Mouse (Mus musculus) embryonic facial prominence, embryonic 13.5 days (tissue): ENCODE results near the gene Hint1. TPM values are rescaled to one million over a fixed set of nuclear protein-coding genes. Genes with fewer than 3 reads are reported as not detected.

Source experiments
- ATAC-seq: fragments of 200-750 bp; cut with Nextera tagmentation; 2 replicates; pipeline ENCODE4 v1.8.0; 2017; ENCODE audit warnings: low read depth; ENCODE audit not compliant: insufficient number of reproducible peaks, insufficient read depth, low FRiP score, low TSS enrichment
- H3K27ac ChIP-seq: fragments of 300-500 bp; sonication (generic); 2 replicates; pipeline ENCODE4 v1.5.1; 2015; ENCODE audit warnings: moderate library complexity, mild to moderate bottlenecking, inconsistent platforms
- H3K27me3 ChIP-seq: fragments of 300-500 bp; sonication (generic); 2 replicates; pipeline ENCODE4 v1.6.1; 2015; ENCODE audit warnings: mild to moderate bottlenecking, inconsistent platforms
- H3K36me3 ChIP-seq: fragments of 300-500 bp; sonication (generic); 2 replicates; pipeline ENCODE4 v1.6.1; 2015; ENCODE audit warnings: mild to moderate bottlenecking, inconsistent platforms
- H3K4me1 ChIP-seq: fragments of 300-500 bp; sonication (generic); 2 replicates; pipeline ENCODE4 v1.6.1; 2015; ENCODE audit warnings: inconsistent platforms
- H3K4me2 ChIP-seq: fragments of 300-500 bp; sonication (generic); 2 replicates; pipeline ENCODE4 v1.6.1; 2015; ENCODE audit warnings: moderate library complexity, mild to moderate bottlenecking, inconsistent platforms
- H3K4me3 ChIP-seq: fragments of 300-500 bp; sonication (generic); 2 replicates; pipeline ENCODE4 v1.5.1; 2015; ENCODE audit warnings: mild to moderate bottlenecking, inconsistent platforms
- H3K9ac ChIP-seq: fragments of 300-500 bp; sonication (generic); 2 replicates; pipeline ENCODE4 v1.6.1; 2015; ENCODE audit warnings: mild to moderate bottlenecking, inconsistent platforms
- H3K9me3 ChIP-seq: fragments of 300-500 bp; sonication (generic); 2 replicates; pipeline ENCODE4 v1.6.1; 2016; ENCODE audit warnings: inconsistent platforms
- WGBS: fragments of 180-500 bp; shearing (Covaris S2); methylation state at CpG from one replicate; pipeline ENCODE4 v1.1.7; 2015; ENCODE audit warnings: mixed read lengths; 5-methylcytosine and 5-hydroxymethylcytosine counted together
- polyA plus RNA-seq: library from polyadenylated mRNA; unstranded; fragments of >200 nt; fragmentation: Nextera tagmentation; extraction: Ambion mirVana; gene quantifications from 2 replicates; pipeline ENCODE4 v1.2.1, GENCODE M21; 2015

Hint1 gene
- polyA plus RNA-seq, 1 experiment from 2014 or later: 670 TPM

DNA sequence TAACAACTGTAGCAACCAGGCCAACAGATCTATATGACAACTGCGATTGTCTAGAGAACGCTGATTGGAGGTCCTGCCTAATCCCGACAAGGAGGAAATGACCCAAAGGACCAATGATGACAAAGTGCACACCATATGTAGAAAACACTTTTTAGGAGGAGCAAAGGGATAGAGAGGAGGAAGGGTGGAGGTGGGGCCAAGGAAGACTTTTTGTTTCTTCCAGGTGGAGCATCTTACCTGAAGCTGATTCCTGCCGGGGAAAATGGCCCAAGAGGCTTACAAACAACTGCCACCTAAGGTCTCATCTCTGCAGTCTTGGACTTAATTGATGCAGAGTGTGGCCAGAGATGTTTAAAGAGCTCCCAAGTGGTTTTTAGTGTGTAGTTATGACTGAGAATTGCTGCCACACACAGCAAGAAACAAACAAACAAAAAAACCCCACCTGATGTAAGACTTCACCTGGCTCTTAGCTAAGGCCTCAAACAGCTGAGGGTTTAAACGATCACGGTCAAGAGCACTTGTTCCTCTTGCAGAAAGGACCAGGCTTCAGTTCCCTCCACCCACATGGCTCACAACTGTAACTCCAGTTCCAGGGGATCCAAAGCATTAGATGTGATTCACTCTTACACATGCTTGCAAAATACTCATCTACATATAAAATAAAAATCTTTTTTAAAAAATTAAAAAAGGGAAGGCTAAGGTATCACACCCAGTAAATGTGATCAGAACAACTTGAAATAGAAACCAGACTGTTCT, 675 bp upstream of the Hint1 start:
- peak overlapping the region; percentile 85 for H3K4me3 ChIP-seq
- peak overlapping the region; percentile 69 for H3K4me2 ChIP-seq
- peak overlapping the region; percentile 87 for H3K27ac ChIP-seq
- peaks cover 22% of the 10 kb centered on the region for H3K36me3 ChIP-seq
- H3K9ac ChIP-seq: peak overlapping the region; percentile 98
- peaks cover 18% of the 10 kb centered on the region for H3K4me1 ChIP-seq
- H3K9me3 ChIP-seq: no peaks in the 10 kb centered on the region
- 75% methylated on average over 6 of the region's 6 CpGs for WGBS
- no peaks in the 10 kb centered on the region for H3K27me3 ChIP-seq
- ATAC-seq: no peak

DNA sequence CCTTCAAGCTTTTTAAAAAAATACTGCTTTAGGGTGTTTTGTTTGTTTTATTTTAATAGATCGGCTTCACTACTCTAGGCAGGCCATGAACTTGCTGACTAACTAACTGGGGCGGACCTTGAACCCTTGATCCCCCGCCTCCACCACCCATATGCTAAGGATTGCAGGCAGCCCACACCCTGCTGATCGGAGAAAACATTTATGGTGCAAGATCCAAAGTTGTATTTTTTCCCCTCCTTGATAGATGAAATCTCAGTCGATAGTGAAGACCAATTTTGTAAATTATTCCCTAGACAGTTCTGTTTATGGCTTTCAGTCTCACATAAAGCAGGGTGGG, 834 bp downstream of the Hint1 start:
- peak overlapping the region; percentile 69 for H3K4me2 ChIP-seq
- H3K4me3 ChIP-seq: peak overlapping the region; percentile 85
- H3K27me3 ChIP-seq: no peaks in the 10 kb centered on the region
- peaks cover 36% of the 10 kb centered on the region for H3K36me3 ChIP-seq
- H3K27ac ChIP-seq: peak overlapping the region; percentile 87
- H3K9me3 ChIP-seq: no peaks in the 10 kb centered on the region
- H3K4me1 ChIP-seq: peaks cover 18% of the 10 kb centered on the region
- under 1% methylated on average over 5 of the region's 5 CpGs for WGBS
- peak overlapping the region; percentile 98 for H3K9ac ChIP-seq
- no peak for ATAC-seq

DNA sequence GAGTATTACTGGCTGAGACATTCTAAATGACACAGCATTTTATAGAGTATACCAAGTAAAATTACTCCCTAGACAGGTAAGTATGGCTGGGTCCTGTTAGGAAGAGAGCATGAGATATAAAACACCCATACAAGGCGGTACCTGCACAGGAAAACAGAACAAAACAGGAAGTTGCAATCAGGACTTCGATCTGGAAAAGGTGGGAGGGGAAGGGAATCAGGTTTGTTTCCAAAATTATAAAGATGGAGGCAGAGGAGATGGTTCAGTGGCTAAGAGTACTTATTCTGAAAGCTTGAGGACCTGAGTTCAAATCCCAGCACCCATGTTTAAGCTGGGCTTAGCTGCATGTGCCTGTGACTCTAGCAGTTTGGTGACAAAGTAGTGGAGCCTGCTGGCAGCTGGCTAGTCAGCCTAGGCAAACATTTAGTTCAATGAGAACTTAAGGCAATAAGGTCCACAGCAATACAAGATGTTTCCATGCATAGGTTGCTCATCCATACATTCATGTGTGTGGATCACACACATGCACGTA, 1.8 kb downstream of the Hint1 start:
- peaks cover 46% of the 10 kb centered on the region for H3K36me3 ChIP-seq
- ATAC-seq: no peak
- WGBS: 75% methylated on average over 3 of the region's 3 CpGs

DNA sequence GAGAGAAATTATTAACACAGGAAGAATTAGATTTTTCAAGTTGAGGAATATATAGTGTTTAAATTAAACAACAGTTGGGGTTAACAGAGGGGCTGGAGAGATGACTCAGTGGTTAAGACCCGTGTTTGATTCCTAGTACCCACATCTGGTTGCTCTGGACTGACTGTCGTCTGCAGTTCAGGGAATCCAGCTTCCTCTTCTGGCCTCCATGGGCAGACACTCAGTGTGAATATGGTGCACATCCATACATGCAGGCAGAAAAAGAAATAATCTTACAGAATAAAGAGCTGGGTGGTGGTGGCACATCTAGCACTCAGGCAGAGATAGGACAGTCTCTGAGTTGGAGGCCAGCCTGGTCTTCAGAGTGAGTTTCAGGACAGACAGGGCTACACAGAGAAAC, 2.3 kb downstream of the Hint1 start:
- Histone ChIP-seq H3K4me2 (peak overlapping the region; percentile 69; the same call in 1 of the 2 replicates), H3K4me3 (no peak overlapping the region), H3K9ac (0 out of 2 replicates have a peak overlapping the region, but pooled peaks have one; percentile 27), H3K4me1 (peaks cover 18% of the 10 kb centered on the region), H3K27me3 (no peaks in the 10 kb centered on the region), H3K36me3 (peaks cover 50% of the 10 kb centered on the region), H3K27ac (no peak overlapping the region), H3K9me3 (no peaks in the 10 kb centered on the region)
- WGBS: 67% methylated on average over 2 of the region's 2 CpGs
- ATAC-seq: no peak

More for the DNA sequence above, 1.8 kb downstream of the Hint1 start:
- H3K9ac ChIP-seq: no peak overlapping the region; the same call in 1 of the 2 replicates
- H3K4me2 ChIP-seq: peak overlapping the region; percentile 69
- H3K27me3 ChIP-seq: no peaks in the 10 kb centered on the region
- no peak overlapping the region for H3K27ac ChIP-seq
- H3K4me3 ChIP-seq: peak overlapping the region; percentile 85
- H3K4me1 ChIP-seq: peaks cover 18% of the 10 kb centered on the region
- no peaks in the 10 kb centered on the region for H3K9me3 ChIP-seq

DNA sequence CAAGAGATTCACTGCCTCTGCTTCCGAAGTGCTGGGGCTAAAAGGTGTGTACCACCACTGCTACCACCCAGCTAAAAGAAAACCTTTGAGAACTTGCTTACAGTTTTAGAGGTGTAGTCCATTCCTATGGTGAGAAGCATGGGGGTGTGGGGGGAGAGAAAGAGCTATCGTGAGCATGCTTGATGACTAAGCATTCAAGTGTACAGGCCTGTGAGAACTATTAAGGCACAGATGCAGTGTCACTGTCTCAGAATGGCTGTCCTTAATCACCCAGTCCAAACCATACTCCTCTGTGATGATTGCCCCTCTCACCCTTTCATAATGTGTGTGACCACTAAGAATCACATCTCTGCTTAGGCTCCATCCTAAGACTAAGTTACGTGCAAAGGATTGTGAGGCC, 3.1 kb downstream of the Hint1 start:
- WGBS: 86% methylated on average over 3 of the region's 3 CpGs
- Histone ChIP-seq H3K27me3 (no peaks in the 10 kb centered on the region), H3K9me3 (no peaks in the 10 kb centered on the region), H3K4me3 (no peak overlapping the region), H3K4me1 (peaks cover 18% of the 10 kb centered on the region), H3K27ac (no peak overlapping the region), H3K36me3 (peaks cover 59% of the 10 kb centered on the region), H3K9ac (no peak overlapping the region), H3K4me2 (no peak overlapping the region)
- no peak for ATAC-seq

DNA sequence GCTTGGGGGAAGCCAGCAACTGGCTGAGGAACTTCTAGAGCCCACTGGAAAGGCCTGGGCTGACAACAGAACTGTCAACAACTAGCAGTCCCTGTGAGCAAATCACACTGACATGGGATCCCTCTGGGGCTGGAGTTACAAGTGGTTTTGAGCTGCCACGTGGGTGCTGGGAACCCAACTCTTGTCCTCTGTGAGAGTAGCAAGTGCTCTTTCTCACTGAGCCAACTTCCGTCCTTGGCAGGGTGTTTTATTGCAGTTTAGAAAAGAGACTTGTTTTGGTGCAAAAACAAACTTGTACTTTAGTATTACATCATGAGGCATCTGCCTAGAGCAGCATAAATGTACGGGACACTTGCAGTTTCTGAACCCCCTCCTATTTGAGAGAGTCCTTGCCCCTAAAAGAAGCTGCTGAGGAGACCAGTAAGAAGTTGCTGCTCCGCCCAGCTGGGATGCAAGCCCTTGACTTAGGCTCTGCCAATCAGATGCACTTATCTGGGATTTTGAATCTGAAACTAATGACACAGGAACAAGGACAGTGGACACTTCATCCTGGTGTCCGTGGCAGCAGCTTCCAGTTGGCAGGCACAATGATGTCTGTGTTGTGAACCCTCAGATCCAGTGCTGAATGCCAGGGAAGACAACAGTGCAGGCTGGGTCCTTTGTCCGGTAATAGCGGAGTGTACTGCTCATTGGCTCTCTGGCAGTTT, 5.8 kb downstream of the Hint1 start:
- no peak overlapping the region for H3K27ac ChIP-seq
- H3K9me3 ChIP-seq: no peaks in the 10 kb centered on the region
- H3K4me3 ChIP-seq: no peak overlapping the region
- no peak overlapping the region for H3K9ac ChIP-seq
- H3K36me3 ChIP-seq: peaks cover 66% of the 10 kb centered on the region
- ATAC-seq: no peak
- H3K4me1 ChIP-seq: peaks cover 18% of the 10 kb centered on the region
- no peaks in the 10 kb centered on the region for H3K27me3 ChIP-seq
- WGBS: 79% methylated on average over 7 of the region's 7 CpGs
- no peak overlapping the region for H3K4me2 ChIP-seq

DNA sequence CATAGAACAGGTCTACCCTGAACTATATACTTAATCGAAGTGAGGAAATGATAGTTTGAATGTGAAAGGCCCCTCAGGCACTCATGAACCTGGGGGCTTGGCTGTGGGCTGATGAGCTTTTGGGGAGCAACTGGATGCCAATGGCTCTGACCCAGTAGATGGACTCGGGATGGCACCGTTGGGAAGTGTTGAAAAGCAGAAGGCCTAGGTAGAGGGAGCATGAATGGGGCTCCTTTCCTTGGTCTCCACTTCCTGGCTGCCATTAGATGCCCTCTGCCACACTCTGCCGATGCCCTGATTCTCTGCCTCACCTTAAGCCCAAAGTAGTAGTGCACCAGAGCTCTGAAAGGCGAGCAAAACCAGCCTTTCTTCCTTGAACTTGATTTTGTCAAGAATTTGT, 9.8 kb downstream of the Hint1 start:
- no peaks in the 10 kb centered on the region for H3K27me3 ChIP-seq
- H3K27ac ChIP-seq: no peak overlapping the region
- no peak for ATAC-seq
- no peak overlapping the region for H3K4me3 ChIP-seq
- peaks cover 40% of the 10 kb centered on the region for H3K36me3 ChIP-seq
- no peak overlapping the region for H3K4me2 ChIP-seq
- no peaks in the 10 kb centered on the region for H3K4me1 ChIP-seq
- no peak overlapping the region for H3K9ac ChIP-seq
- no peaks in the 10 kb centered on the region for H3K9me3 ChIP-seq
- WGBS: 86% methylated on average over 5 of the region's 5 CpGs

DNA sequence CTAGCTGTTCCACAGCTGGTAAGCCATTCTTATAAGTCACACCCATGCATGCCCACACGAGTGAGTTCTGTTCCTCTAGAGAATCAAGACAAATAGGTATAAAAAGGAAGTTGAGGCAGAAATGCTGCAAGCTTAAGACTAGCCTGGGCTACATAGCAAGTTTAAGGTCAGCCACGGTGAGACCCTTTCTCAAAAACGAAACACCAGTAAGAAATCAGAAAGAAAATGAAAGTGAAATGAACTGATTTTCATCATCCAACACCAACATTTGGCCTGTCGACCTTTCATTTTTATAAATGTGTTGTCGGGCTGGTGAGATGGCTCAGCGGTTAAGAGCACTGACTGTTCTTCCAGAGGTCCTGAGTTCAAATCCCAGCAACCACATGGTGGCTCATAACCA, 12.7 kb downstream of the Hint1 start:
- Histone ChIP-seq H3K9ac (no peak overlapping the region), H3K4me2 (no peak overlapping the region), H3K27ac (no peak overlapping the region), H3K4me1 (peaks cover 7% of the 10 kb centered on the region), H3K9me3 (no peaks in the 10 kb centered on the region), H3K36me3 (peaks cover 11% of the 10 kb centered on the region), H3K4me3 (no peak overlapping the region), H3K27me3 (no peaks in the 10 kb centered on the region)
- no peak for ATAC-seq
- WGBS: 75% methylated on average over 6 of the region's 6 CpGs

DNA sequence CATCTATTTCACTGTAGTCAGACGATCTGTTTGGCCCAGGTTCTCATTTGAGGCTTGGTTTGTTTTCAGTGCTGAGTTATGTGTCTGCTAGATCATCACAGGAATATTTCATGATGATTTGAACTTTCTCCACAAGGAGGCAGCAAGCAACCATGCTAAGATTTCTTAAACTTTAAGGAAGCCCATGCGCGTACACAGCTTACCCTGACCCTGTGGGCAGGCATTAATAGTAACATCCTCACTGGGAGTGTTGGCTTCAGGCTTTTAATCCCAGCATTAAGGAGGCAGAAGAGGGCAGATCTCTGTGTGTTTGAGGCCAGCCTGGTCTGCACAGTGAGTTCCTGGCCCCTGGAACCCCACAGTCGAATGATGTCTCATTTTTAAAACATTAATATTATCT, 13.3 kb downstream of the Hint1 start:
- ATAC-seq: no peak
- Histone ChIP-seq H3K36me3 (peaks cover 6% of the 10 kb centered on the region), H3K9ac (no peak overlapping the region), H3K4me2 (no peak overlapping the region), H3K4me1 (peaks cover 7% of the 10 kb centered on the region), H3K9me3 (no peaks in the 10 kb centered on the region), H3K4me3 (no peak overlapping the region), H3K27me3 (no peaks in the 10 kb centered on the region), H3K27ac (no peak overlapping the region)
- WGBS: 35% methylated on average over 4 of the region's 4 CpGs

DNA sequence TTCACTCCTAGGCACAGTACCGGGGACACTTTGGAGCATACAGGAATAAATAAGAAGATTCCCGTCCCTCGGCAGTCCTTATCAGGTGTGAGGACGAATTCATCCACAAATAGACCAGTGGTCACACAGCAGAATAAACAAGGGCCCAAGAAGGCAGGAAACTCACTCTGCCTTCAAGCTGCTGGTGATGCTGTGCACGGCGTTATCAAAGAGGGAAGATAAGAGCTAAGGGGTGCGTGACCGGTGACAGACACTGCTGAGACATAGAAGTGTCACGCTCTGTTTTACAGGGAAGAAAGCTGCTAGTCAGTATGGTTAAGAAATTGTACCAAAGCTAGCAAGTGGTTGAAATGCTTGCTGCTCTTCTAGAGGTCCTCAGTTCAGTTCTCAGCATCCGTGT, 13.7 kb downstream of the Hint1 start:
- Histone ChIP-seq H3K27me3 (no peaks in the 10 kb centered on the region), H3K4me3 (no peak overlapping the region), H3K9ac (no peak overlapping the region), H3K27ac (no peak overlapping the region), H3K9me3 (no peaks in the 10 kb centered on the region), H3K36me3 (peaks cover 1% of the 10 kb centered on the region; the same call in 1 of the 2 replicates), H3K4me2 (no peak overlapping the region), H3K4me1 (peaks cover 10% of the 10 kb centered on the region)
- 85% methylated on average over 10 of the region's 10 CpGs for WGBS
- ATAC-seq: no peak

DNA sequence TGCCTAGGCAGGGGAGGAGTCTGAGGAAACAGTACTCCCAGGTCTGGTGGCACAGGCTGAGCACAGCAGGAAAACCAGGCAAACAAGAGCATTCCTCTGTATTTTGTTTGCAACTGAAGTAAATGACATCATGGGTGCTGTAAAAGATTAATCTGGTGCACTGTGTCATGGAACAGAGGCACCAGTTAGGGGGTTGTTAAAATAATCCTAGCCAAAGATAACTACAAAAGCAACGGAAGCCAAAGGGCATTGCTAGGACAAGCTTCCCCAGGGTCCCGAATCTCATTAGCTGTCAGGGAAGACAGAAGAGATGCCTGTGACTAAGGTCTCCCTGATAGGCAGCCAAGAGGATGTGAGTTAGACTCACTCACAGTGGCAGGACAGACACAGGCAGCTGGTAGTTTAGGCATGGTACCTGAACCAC, 14.9 kb downstream of the Hint1 start:
- H3K4me2 ChIP-seq: no peak overlapping the region
- no peaks in the 10 kb centered on the region for H3K36me3 ChIP-seq
- ATAC-seq: no peak
- no peaks in the 10 kb centered on the region for H3K27me3 ChIP-seq
- no peak overlapping the region for H3K4me3 ChIP-seq
- peaks cover 17% of the 10 kb centered on the region for H3K4me1 ChIP-seq
- H3K27ac ChIP-seq: peak overlapping the region; percentile 17; the same call in 1 of the 2 replicates
- 17% methylated on average over 2 of the region's 2 CpGs for WGBS
- no peaks in the 10 kb centered on the region for H3K9me3 ChIP-seq
- no peak overlapping the region for H3K9ac ChIP-seq

DNA sequence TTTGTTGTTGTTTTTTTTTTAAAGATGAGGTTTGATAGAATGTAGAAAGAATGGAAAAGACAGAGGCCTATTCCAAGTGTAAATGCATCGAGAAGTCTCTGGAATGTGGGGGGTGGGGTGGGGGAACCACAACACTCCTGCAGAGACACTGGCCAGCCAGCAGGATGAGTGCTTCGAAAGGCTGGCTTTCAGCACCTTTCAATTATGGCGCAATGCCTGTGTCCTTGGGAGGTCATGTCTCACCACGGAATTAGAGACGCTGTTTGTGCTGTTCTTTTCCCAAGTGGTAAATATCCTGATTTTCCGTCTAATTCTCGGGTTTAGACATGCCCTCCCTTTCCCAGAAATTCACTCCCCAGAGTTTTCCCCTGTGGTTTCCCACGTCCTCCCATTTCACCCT, 16.5 kb downstream of the Hint1 start:
- no peak overlapping the region for H3K4me3 ChIP-seq
- H3K4me2 ChIP-seq: no peak overlapping the region
- H3K9ac ChIP-seq: peak overlapping the region; percentile 27; the same call in 1 of the 2 replicates
- no peak overlapping the region for H3K27ac ChIP-seq
- 15% methylated on average over 8 of the region's 8 CpGs for WGBS
- peaks cover 17% of the 10 kb centered on the region for H3K4me1 ChIP-seq
- H3K36me3 ChIP-seq: no peaks in the 10 kb centered on the region
- ATAC-seq: no peak
- H3K27me3 ChIP-seq: no peaks in the 10 kb centered on the region
- H3K9me3 ChIP-seq: no peaks in the 10 kb centered on the region
